Mouse (Mus musculus) left cerebral cortex, adult 8-10 months (tissue): ENCODE results near the gene Tmem238. TPM values are rescaled to one million over a fixed set of nuclear protein-coding genes. Genes with fewer than 3 reads are reported as not detected.
"Not testable (repeated sequence)": the region's sequence is repeated elsewhere in the genome, so short reads cannot be mapped to it uniquely, and the experiment has no call there.

Experiments used
- DNase-seq, 2 experiments: peaks; one replicate each; pipeline ENCODE4 v3.0.0; 2022; ENCODE audit warnings: low spot score in 2 of 2
- total RNA-seq, 4 experiments: library from RNA; stranded (reverse); gene quantifications; 2 replicates each; pipeline ENCODE4 v1.2.4; 2022

Tmem238 gene
- total RNA-seq = 1 to 10 TPM; 3.0 to 4.2 (median 3.1) TPM

DNA sequence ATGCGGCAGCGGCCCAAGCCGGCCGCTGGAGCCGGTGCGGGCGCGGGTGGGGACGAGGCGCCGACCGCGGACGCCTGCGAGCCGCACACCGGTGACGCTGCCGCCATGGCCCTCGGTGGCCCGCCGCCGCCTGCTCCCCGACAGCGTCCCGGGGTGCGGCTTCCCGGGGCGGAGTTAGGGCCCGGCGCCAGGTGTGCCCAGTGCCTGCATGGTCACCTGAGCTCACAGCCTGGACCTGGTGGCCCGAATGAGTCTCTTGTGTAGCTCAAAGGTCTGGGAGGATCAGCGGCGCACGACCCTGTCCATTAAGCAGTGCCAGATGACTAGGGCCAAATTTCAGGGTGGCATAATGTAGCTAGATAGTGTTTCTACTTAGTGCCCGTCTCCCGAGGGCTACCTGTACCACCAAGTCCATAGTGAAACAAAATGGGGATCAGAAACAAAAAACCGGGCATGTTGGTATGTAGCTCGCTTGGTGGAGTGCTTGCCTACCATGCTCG lies at the start of gene Tmem238:
TSS of gene Tmem238 (minus strand) at position 221 of the 500 bp plus-strand sequence.
- DNase-seq = no peak

DNA sequence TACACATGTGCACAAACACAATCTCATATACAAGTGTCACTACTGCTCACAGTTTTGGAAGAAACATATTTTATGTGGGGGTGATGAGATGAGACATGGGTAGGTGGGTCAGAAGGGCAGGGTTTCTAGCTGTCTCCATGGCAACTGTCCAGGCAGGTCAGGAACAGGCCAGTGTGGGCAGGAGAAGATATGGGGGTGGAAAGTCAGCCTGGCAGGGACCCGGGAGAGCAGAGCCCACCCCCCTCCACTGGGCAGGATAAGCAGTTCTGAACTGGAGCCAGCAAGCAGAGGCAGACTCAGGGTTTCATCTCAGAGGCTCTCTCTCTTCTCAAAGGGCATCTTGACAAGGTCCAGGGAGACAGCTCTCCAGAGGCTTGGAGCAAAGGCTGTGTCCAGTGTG lies 48.2 kb upstream of the Tmem238 start:
- no peak for DNase-seq

GRCm38 (mm10) chr7:4836351-4836792 lies 46.9 kb upstream of the Tmem238 start:
- DNase-seq = no peak

- DNase-seq = no peak
These were observed 46.3 kb upstream of the Tmem238 start for GRCm38 (mm10) chr7:4835631-4836327.

DNA sequence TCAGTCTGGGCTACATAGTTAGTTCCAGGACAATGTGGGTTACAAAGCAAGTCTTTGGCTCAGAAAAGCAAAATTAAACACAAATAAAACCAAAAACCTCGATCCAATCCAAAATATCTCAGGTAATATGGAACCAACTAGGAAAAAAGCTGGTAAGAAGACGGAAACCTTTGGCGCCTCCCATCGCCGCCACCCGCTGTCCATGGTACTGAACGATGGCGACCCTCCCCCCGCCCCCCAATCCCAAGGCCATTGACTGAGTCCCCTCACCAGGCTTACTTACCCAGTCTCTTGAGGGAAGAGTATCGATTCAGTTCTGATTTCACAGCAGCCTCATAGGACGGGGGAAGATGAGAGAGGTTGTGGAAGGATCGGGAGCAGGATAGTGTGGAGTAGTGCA lies 41.0 kb upstream of the Tmem238 start:
- no peak for DNase-seq

DNA sequence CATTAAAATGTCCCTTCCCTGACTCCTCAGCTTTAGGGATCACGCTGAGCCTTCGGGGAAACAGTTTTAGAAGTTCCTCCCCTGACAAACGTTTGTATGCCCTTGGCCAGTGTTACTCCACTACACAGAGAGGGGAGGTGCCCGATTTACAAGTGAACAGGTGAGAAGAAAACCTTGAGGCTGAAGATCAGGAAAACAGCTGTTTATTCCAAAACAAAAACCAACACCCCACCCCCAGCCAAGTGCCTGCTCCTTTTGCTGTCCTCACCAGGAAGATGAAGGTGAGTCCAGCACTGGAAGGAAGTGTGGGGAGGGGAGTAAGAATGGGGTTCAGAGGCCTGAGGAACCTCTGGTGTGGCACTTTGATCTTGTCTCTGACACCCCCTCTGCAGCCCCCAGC lies 35.9 kb upstream of the Tmem238 start:
- no peak for DNase-seq

- no peak for DNase-seq
These were observed 32.9 kb upstream of the Tmem238 start for GRCm38 (mm10) chr7:4822162-4822907.

DNA sequence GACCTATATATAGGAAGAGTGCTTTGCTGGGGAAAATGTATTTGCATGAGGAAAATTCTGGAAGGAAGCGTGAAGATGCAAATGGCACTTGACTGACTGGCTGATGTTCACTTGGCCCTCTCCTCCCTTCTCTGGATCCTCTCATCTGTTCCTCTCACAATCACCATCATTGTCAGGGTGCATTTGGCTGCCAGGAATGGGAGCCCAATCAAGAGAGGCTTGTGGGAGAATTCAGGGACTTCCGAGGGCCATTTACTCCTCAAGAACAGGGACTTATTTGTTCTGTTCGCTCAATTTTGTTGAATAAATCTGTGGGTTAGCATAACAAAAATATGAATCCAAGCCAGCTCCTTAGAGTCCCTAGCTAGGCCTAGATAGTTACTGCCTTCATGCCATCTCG lies 32.2 kb upstream of the Tmem238 start:
- no peak for DNase-seq

DNA sequence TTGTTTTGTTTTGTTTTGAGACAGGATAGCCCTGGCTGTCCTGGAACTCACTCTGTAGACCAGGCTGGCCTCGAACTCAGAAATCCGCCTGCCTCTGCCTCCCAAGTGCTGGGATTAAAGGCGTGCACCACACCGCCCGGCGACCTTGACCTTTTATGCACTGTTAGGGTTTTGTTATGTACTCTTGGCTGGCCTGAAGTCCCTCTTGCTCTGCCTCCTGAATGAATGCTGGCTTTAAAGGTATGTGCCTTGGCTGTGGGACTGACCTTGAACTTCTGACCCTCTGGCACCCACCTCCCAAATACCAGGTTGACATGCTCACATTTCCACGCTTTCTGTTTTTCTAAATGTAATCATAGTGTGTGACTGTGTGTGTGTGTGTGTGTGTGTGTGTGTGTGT lies 31.5 kb upstream of the Tmem238 start:
- not testable (repeated sequence) for DNase-seq

GRCm38 (mm10) chr7:4816559-4816958 lies 27.1 kb upstream of the Tmem238 start:
- DNase-seq = no peak

DNA sequence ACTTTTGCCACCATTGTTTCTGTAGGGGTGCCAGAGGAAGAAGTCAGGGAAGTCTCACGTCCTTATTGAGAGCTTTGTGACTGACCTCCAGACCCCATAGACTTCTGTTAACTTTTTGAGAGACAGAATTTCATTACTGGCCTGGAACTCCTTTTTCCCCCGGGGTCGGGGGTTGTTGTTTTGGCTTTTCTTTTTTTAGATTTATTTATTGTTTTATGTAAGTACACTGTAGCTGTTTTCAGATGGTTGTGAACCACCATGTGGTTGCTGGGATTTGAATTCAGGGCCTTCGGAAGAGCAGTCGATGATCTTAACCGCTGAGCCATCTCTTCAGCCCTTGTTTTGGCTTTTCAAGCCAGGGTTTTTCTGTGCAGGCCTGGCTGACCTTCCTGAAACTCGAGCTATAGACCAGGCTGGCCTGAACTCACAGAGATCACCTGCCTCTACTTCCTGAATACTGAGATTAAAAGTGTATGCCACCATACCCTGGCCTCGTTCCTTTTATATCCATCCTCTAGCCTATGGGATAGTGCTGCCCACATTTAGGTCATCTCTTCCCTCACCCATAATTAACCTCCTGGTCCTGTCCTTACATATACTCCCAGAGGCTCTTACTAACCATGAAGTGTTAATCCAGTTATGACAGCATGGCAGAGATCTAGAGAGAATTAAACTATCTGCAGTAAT lies 23.8 kb upstream of the Tmem238 start:
- DNase-seq = no peak

DNA sequence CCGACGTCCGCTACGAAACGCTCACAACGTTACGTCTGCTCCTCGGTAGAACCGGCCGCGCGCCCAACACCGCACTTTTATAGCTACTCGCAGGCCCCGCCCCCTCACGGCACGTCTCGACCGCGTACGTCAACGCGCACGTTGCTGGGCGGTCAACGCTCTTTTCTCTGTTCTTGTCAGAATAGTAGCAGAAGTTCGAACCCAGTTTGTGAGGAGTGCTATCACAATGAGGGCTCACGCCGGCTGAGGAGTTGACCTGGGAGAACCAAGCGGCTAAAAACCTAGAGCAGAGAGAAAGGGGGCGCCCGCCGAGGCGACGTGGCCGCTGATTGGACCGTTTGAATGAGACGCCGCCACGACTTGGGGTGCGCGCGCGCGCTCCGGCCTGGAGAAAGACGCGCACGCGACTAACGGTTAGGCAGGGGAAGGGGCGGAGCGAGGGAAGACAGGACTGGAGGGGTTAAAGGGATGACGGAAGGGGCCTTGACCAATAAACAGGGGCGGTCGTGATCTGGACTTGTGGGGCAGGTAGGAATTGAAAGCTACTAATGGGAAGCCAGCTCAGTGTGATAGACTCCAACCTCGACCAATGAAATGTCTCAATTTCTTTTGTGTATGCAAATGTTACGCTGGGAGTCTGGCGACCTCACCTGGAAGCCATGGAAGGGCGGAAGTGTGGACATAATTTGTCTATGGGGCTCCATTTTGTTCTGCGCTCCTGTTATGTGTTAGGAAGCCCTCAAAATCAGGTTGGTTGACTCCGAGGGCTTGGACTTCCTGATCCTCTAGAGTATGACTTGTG lies 23.0 kb upstream of the Tmem238 start, which contains the start of gene Ube2s:
TSS of gene Ube2s (minus strand) at position 288 of the 802 bp plus-strand sequence.
- peak; percentile 97 to 99 for DNase-seq

DNA sequence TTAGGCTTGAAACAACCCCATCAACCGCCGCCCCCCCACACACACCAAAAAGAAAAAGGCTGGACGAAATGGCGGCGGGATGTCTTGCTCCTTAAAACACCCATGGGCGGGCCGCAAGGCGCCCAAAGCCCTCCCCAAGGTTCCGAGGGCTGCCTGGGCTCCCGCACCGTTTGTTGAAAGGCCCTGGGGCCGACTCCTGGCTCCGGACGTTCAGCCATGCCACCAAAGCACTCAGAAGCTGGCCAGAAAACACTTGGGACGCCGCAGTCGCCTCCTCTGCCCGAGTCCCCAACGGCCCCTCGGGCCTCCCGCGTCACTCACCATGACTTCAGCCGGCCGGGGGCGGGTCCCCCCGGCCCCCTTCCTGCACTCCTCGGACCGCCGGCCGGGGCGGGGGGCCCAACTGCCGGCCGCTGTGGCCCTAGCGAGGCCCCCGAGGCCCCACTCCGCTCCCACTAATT lies 22.4 kb upstream of the Tmem238 start:
- peak in 1 of 2 experiments; percentile 53 for DNase-seq

GRCm38 (mm10) chr7:4811131-4811530 lies 21.7 kb upstream of the Tmem238 start:
- not testable (repeated sequence) for DNase-seq

DNA sequence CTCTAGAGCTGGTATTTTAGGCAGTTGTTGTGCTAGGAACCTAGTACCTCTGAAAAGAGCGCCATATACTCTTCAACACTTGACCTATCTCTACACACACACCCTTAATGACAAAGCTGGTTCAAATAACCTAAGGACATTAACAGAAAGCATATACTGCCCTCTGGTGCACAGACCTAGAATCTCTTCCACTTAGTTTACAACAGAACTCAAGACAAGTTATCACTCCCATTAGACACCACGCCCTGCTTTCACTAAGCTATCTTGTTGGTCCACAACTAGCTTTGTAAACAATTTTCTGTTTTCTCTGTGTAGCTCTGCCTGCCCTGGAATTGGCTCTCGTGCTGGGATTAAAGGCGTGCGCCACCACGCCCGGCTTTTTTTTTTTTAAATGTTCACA lies 17.3 kb upstream of the Tmem238 start:
- DNase-seq = no peak

DNA sequence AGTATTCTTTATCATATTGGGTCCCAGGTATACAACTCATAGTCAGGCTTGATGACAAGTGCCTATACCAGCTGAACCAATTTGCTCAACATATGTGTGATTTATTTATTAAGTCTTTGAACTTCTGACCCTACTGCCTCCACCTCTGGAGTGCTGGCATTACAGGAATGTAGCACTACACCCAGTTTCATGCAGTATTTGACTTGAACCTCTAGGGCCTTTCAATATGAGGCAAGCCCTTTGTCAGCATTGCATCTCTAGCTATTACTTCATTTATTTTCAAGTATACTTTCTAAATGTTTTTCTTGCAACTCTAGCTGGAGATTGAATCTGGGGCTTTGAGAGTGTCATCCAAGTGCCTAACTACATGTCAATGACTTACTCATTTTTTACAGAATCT lies 12.8 kb upstream of the Tmem238 start:
- DNase-seq = no peak

GRCm38 (mm10) chr7:4795767-4796433 lies 6.4 kb upstream of the Tmem238 start:
- peak in 1 of 2 experiments; percentile 30 for DNase-seq

- no peak for DNase-seq
These were observed 5.2 kb upstream of the Tmem238 start for GRCm38 (mm10) chr7:4794631-4795168.

- DNase-seq = no peak
These were observed 4.2 kb upstream of the Tmem238 start for GRCm38 (mm10) chr7:4793674-4794073.

- not testable (repeated sequence) for DNase-seq
These were observed 3.8 kb upstream of the Tmem238 start for GRCm38 (mm10) chr7:4793248-4793647.
